Mouse (Mus musculus) NIH3T3 (cell line): ENCODE measurements around the gene Tbx10.
"Not testable (repeated sequence)": the region's sequence is repeated elsewhere in the genome, so short reads cannot be mapped to it uniquely, and the experiment has no call there.

Experiments used
- DNase-seq: peaks from one replicate; pipeline ENCODE4 v3.0.0-alpha.2; 2012; ENCODE audit warnings: low read depth

The Tbx10 gene

GRCm38 (mm10) chr19:4004331-4004730, 11.8 kb downstream of the Tbx10 start:
- no peak for DNase-seq

- no peak for DNase-seq
Measured at GRCm38 (mm10) chr19:4005091-4005490, 12.5 kb downstream of the Tbx10 start.

GRCm38 (mm10) chr19:4005971-4006370, 13.4 kb downstream of the Tbx10 start:
- no peak for DNase-seq

GRCm38 (mm10) chr19:4011086-4011485, 18.5 kb downstream of the Tbx10 start:
- no peak for DNase-seq

- peak; percentile 100 for DNase-seq
Measured at GRCm38 (mm10) chr19:4012432-4013022, 20.0 kb downstream of the Tbx10 start, which contains the start of gene Ndufv1. Gene Ndufv1, minus strand, starts transcription at chr19:4012806.

- DNase-seq = no peak
Measured at GRCm38 (mm10) chr19:4013066-4013465, 20.5 kb downstream of the Tbx10 start.

GRCm38 (mm10) chr19:4014802-4015201, 22.2 kb downstream of the Tbx10 start:
- DNase-seq = no peak

GRCm38 (mm10) chr19:4015635-4016034, 23.1 kb downstream of the Tbx10 start:
- no peak for DNase-seq

- DNase-seq = no peak
Measured at GRCm38 (mm10) chr19:4017921-4018587, 25.5 kb downstream of the Tbx10 start.

- peak; percentile 99 for DNase-seq
Measured at GRCm38 (mm10) chr19:4018743-4019583, 26.4 kb downstream of the Tbx10 start.

GRCm38 (mm10) chr19:4023185-4023584, 30.6 kb downstream of the Tbx10 start:
- no peak for DNase-seq

- DNase-seq = no peak
Measured at GRCm38 (mm10) chr19:4027576-4027975, 35.0 kb downstream of the Tbx10 start.

GRCm38 (mm10) chr19:4032668-4033067, 40.1 kb downstream of the Tbx10 start:
- no peak for DNase-seq

GRCm38 (mm10) chr19:4033298-4033697, 40.7 kb downstream of the Tbx10 start:
- DNase-seq = no peak

GRCm38 (mm10) chr19:4033742-4034141, 41.2 kb downstream of the Tbx10 start:
- DNase-seq = no peak

GRCm38 (mm10) chr19:4036327-4037045, 43.9 kb downstream of the Tbx10 start:
- peak; percentile 57 for DNase-seq

GRCm38 (mm10) chr19:4037154-4037787, 44.7 kb downstream of the Tbx10 start:
- DNase-seq = not testable (repeated sequence)

- DNase-seq = peak; percentile 96
Measured at GRCm38 (mm10) chr19:4037788-4038232, 45.3 kb downstream of the Tbx10 start, which contains the start of gene Gstp1. Gene Gstp1, minus strand, starts transcription at chr19:4037985.

- DNase-seq = not testable (repeated sequence)
Measured at GRCm38 (mm10) chr19:4040941-4041340, 48.4 kb downstream of the Tbx10 start.

GRCm38 (mm10) chr19:4041500-4041899, 48.9 kb downstream of the Tbx10 start:
- DNase-seq = not testable (repeated sequence)

GRCm38 (mm10) chr19:4042124-4042523, 49.6 kb downstream of the Tbx10 start:
- DNase-seq = peak; percentile 44
